In genomic region chr8:11183611-11184031, GRCm38 (mm10) we compare ENCODE assay signal across 11 mouse cellular contexts.
DNase-seq lines count a peak whose midpoint lies in the region; ATAC-seq and TF ChIP-seq lines count a peak whose summit lies in the region.
"Had no signal": no experiment of that assay in that cellular context is flagged by ENCODE, and none has a peak within 500 bp of the region (broad histone marks: within the 10 kb centered on the region; RNA-seq: fewer than 3 reads in every experiment).

No protein-coding gene starts in this region.

- H3K4me1 ChIP-seq in heart, adult 2 months (ENCODE audit: control insufficient read depth, insufficient read depth, low read length) = peaks cover 5% of the 10 kb centered on the region
- peaks cover 5% of the 10 kb centered on the region; the same call in 1 of the 2 replicates for H3K4me1 ChIP-seq in lung, postnatal 0 days (ENCODE audit: insufficient read depth, low read depth, low read length)

- peak overlapping the region; percentile 76 for H3K27ac ChIP-seq in heart, adult 2 months
- no peak overlapping the region for H3K27ac ChIP-seq in lung, postnatal 0 days (ENCODE audit: low read length)
- H3K27ac ChIP-seq: hindbrain, embryonic 10.5 days had no signal

- no peaks in the 10 kb centered on the region for H3K36me3 ChIP-seq in heart, adult 2 months (ENCODE audit: control insufficient read depth, insufficient read depth, low read length)
- no peaks in the 10 kb centered on the region for H3K36me3 ChIP-seq in lung, postnatal 0 days (ENCODE audit: insufficient read depth, low read length)
- H3K36me3 ChIP-seq: hindbrain, embryonic 10.5 days had no signal

- peak; percentile 98 for TF ChIP-seq EP300 in heart, adult 2 months (IDR thresholded peaks at IDR 0.05; ENCODE audit: insufficient read depth, low read depth, low read length)
- TF ChIP-seq EP300 in lung, postnatal 0 days (IDR thresholded peaks at IDR 0.05) = peak; percentile 73

- 14% methylated on average over 9 of the region's 9 CpGs for WGBS in heart, adult 2 months
- WGBS in lung, postnatal 0 days = 20% methylated on average over 9 of the region's 9 CpGs

- no peaks in the 10 kb centered on the region for H3K9me3 ChIP-seq in lung, postnatal 0 days (ENCODE audit: low read length)
- H3K9me3 ChIP-seq: hindbrain, embryonic 10.5 days had no signal

- H3K27me3 ChIP-seq in heart, adult 2 months (ENCODE audit: control insufficient read depth, insufficient read depth, low read length) = no peaks in the 10 kb centered on the region
- peaks cover 9% of the 10 kb centered on the region; the same call in 1 of the 2 replicates for H3K27me3 ChIP-seq in lung, postnatal 0 days (replicated peaks; ENCODE audit: insufficient read depth, low read length)

- intact Hi-C loops in heart, adult 2 months (cut with DNase I) = no loop called here
- intact Hi-C loops in left cerebral cortex, postnatal 36 days (cut with DNase I) = loop anchor here (10.0 kb wide), 1 partner anchor 1139 kb away; no protein-coding TSS in a partner anchor

- no peaks in the 10 kb centered on the region for H3K79me2 ChIP-seq in heart, adult 2 months (replicated peaks; ENCODE audit: control insufficient read depth, insufficient read depth, low read length)

- H3K4me2 ChIP-seq in lung, postnatal 0 days (replicated peaks; ENCODE audit: low read depth, low read length) = no peak overlapping the region

- H3K4me3 ChIP-seq in heart, adult 2 months = no peak overlapping the region
- no peak overlapping the region for H3K4me3 ChIP-seq in lung, postnatal 0 days (ENCODE audit: low read depth, low read length)
- H3K4me3 ChIP-seq: hindbrain, embryonic 10.5 days had no signal

- no peak for TF ChIP-seq POLR2A in heart, adult 2 months (IDR thresholded peaks at IDR 0.05; ENCODE audit: insufficient read depth, low read depth, low read length)

- peak; percentile 67 for ATAC-seq in lung, postnatal 0 days

- no peak for TF ChIP-seq CTCF in heart, adult 2 months (IDR thresholded peaks at IDR 0.05)
- TF ChIP-seq CTCF in lung, postnatal 0 days (IDR thresholded peaks at IDR 0.05) = no peak

- peak; percentile 69 for DNase-seq in adrenal gland, adult 8-10 months
- no peak for DNase-seq in adrenal gland, adult 18-20 months (ENCODE audit: low spot score in 2 of 2)
- DNase-seq in cerebellum, adult 11 months = peak; percentile 39
- peak; percentile 38 to 83 for DNase-seq in heart, adult 2 months
- DNase-seq in lung, postnatal 0 days (ENCODE audit: low spot score) = peak; percentile 77
- no peak for DNase-seq in left cerebral cortex, adult 18-20 months (ENCODE audit: low spot score in 2 of 2)
- DNase-seq in left cerebral cortex, postnatal 36 days (ENCODE audit: low spot score in 2 of 2) = no peak
- DNase-seq in spleen, adult 12 weeks (ENCODE audit: low spot score) = no peak
- DNase-seq: layer of hippocampus, adult 9-11 months; thymus, postnatal 4 days had no signal

- H3K9ac ChIP-seq in heart, adult 2 months (ENCODE audit: low read depth, low read length) = 0 out of 2 replicates have a peak overlapping the region, but pooled peaks have one; percentile 7
- no peak overlapping the region for H3K9ac ChIP-seq in lung, postnatal 0 days (replicated peaks; ENCODE audit: low read depth)

Comparison
In these comparisons a context has a peak if more than half of its experiments do, and no peak if none do; other contexts are left out.
1. DNase-seq: peak in adrenal gland, adult 8-10 months (single experiment), cerebellum, adult 11 months (single experiment), heart, adult 2 months (2 of 2) and lung, postnatal 0 days (single experiment); none in adrenal gland, adult 18-20 months (0 of 2), left cerebral cortex, adult 18-20 months (0 of 2), left cerebral cortex, postnatal 36 days (0 of 2) and spleen, adult 12 weeks (single experiment).